Mouse (Mus musculus) heart, adult 11 months (tissue): ENCODE measurements around the gene Taar7b.
A peak's percentile ranks its signal among the peaks of the same experiment; 100 is the strongest.

ENCODE experiments used
- DNase-seq: peaks from one replicate; pipeline ENCODE4 v3.0.0; 2022

The Taar7b gene

DNA sequence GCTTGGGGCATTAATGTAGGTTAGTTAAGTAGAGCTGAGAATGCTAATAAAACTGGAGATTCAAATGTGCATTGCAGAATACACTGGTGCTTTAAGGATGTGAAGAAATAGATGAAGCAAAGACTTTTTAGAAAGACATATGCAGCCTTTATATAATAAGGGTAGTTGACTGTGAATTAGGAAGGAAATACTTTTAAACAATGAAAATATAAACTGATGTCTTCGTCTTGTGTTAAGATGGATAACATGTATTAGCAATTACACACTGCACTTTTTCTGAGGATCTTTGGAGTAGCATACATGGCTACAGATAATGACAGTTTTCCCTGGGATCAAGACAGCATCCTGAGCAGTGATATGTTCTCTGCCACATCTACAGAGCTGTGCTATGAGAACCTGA is at the start of gene Taar7b:
Gene Taar7b, plus strand, starts transcription at position 301 of the 400 bp plus-strand sequence.
- DNase-seq = no peak

DNA sequence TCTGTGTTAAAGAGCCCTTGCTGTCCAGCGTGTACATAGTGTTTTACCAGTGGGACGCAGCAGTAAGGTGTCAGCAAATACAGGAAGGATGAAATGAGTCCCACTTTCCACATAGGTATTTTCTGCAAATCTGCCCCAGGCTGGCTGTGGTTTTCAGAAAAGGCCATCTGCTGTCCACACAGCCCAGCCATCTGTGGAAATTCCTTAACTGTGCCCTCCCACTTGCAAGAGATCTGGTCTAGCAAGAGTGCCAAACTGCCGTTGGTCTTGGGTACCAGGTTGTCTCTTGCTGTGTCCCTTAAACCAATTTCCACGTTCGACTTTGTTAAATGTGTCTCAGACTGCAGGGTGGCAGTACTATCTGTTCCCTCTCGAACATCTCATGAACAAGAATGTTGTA is 48.0 kb upstream of the Taar7b start:
- DNase-seq = peak; percentile 30

DNA sequence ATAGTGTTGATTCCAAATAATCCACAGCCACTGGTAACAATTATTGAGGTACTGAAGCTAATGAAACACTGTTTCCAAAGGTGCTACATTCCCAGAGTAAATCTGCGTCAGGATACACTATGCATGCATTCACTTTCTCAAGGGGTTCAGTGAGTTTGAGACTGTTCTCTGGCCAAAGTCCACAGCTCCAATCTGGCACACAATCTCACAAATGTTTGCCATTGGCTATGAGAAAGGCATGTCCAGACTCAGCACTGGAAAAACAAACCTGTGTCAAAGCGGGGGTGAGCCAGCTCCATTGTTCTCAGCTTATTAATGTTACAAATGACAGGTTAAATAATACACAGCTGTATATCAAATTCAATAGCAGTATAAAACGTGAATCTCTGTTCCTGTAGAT is 40.7 kb upstream of the Taar7b start:
- DNase-seq = peak; percentile 64

DNA sequence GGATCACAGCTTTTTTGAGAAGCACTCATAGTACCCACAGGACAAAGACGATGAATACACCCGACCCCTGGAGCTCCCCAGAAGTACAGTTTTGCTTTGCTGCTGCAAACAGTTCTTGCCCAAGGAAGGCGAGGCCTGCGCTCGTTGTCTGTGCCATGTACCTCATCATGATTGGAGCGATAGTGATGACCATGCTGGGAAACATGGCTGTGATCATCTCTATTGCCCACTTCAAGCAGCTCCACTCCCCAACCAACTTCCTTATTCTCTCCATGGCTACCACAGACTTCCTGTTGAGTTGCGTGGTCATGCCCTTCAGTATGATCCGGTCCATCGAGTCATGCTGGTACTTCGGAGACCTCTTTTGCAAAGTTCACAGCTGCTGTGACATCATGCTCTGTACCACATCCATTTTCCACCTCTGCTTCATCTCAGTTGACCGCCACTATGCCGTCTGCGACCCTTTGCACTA is 39.3 kb upstream of the Taar7b start, which contains the start of gene Taar4:
Gene Taar4, plus strand, starts transcription at position 51 of the 472 bp plus-strand sequence.
- DNase-seq = peak; percentile 68

DNA sequence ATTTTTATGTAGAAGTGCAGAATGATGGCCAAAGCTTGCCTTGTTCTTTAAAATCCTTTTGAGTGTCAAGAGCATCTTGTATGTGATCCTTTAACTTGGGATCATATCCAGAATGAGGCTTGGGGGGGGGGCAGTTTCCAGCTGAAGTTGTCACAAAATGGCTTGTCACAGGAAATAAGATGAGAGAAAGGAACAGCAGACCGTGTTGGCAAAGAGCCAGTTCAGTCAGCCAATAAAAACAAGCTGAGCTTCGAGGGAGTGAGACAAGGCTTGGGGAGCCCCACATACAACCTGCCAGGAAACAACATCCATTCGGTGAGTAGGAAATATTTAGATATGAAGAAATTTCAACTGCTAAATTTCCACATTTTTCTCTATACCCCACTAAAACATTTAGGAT is 36.3 kb upstream of the Taar7b start:
- peak; percentile 51 for DNase-seq

DNA sequence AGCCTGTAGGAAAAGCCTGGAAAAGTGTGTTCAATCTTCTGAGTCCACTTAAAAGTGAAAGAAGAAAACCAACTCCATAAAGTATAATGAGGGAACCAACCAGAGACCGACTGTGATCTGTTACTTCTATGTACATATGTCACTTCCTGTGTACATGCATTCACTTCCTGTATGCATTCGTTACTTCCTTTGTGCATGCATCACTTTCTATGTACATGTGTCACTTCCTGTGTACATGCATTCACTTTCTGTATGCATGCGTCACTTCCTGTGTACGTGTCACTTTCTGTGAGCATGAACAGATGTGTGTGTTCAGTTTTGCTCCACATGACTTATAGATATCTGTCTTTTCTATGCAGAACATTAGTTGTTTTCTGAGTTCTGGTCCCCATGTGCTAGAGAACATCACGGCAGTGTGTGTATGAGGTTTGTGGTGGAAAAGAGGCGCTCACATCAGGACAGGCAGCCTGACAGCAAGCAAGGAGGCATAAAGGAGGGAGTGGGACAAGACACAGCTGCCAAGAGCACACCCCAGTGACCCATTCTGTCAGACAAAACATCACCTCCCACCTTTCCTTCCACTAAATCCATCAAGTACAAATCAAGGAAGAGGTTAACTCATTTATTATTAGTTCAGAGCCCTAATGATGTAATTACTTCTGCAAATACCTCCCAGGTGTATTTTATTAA is 34.7 kb upstream of the Taar7b start:
- peak; percentile 28 for DNase-seq

DNA sequence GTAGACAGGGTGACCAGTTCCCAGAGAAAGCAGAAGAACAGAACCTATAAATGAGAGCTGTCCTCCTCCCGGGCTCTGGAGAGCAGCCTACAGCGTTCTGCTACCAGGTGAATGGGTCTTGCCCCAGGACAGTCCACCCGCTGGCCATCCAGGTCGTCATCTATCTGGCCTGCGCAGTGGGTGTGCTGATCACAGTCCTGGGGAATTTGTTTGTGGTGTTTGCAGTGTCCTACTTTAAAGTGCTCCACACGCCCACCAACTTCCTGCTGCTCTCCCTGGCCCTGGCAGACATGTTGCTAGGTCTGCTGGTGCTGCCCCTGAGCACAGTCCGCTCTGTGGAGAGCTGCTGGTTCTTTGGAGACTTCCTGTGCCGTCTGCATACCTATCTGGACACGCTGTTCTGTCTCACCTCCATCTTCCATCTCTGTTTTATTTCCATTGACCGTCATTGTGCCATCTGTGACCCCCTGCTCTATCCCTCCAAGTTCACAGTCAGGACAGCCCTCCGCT is 29.0 kb upstream of the Taar7b start, which contains the start of gene Taar5:
Gene Taar5, plus strand, starts transcription at position 51 of the 510 bp plus-strand sequence.
- peak; percentile 72 for DNase-seq

DNA sequence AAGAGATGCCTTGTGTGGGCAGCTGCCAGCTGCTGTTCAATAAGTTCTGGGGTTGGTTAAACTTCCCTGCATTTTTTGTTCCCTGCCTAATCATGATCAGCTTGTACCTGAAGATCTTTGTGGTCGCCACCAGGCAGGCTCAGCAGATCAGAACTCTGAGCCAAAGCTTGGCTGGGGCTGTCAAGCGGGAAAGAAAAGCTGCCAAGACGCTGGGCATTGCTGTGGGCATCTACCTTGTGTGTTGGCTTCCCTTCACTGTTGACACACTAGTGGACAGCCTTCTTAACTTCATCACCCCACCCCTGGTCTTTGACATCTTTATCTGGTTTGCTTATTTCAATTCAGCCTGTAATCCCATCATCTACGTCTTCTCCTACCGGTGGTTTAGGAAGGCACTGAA is 28.5 kb upstream of the Taar7b start:
- peak; percentile 36 for DNase-seq

DNA sequence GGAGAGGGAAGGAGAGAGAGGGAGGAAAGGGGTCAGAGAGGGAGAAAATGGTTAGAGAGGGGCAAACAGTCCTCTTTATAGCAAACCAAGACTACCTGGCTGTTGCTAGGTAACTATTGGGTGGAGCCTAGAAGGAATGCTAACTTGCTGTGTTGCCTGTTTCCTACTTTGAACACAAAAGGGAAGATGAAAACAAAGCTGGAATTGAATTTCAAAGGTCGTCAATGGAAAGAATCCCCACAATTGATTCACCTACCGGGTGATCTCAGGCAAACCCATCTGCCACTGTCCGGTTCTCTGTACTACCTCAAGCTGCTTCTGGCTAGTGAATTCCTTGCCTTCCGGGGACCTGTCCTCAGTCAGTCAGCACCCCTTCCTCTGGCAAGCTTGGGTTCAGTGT is 21.8 kb upstream of the Taar7b start:
- no peak for DNase-seq

DNA sequence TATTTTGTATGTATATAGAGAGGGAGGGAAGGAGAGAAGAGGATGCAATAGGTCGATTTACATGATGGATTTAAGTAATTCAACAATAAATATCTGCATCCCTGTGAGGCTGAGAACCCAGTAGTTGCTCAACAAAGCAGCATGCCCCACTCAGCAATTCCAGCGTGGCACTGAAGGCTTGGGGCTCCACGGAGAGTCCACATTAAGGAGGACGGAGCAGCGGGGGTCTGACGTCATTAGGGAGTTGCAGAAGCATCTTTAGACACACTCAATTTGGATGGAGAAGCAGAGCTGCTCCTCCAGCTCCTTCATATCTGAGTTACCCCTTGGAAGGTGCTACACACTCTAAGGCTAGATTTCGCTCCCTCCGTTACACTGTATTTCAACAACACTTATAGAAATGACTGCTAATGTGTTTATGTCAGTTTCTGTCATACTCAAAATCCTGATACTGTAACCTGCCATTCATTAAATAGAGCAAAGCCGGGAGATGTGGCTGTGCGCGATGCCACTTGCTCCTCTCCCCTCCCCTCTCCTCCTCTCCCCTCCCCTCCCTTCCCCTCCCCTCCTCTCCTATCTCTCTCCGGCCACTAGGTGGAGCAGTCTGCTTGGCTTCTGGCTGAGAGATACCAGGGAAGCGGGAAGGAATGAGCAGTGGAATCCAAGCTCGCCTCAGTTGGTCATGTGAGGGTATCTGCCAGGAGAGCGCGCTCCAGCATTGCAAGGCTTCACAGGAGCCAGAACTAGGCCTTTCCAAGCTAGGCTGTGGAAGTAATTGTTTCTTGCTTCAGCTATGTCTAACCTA is 20.6 kb upstream of the Taar7b start:
- peak; percentile 95 for DNase-seq

DNA sequence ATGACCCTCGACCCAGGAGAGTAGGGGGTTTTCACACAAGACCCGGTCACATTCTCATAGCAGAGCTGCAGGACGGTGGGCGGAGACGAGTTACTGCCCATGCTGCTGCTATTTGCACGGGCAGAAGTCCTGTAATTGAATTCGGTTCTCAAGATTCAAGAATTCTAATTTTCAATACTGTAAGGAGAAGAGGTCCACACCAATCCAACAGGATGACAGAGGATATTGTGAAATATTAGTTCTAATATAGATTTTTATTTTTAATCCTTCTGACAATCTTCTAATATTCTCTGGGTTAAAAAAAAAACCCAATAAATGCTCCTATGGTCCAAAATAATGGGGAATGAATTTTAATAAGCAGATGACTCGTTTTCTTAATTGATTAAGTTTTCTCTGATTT is 14.2 kb upstream of the Taar7b start, which contains the start of gene Taar6:
Gene Taar6, minus strand, starts transcription at position 101 of the 400 bp plus-strand sequence.
- DNase-seq = no peak

DNA sequence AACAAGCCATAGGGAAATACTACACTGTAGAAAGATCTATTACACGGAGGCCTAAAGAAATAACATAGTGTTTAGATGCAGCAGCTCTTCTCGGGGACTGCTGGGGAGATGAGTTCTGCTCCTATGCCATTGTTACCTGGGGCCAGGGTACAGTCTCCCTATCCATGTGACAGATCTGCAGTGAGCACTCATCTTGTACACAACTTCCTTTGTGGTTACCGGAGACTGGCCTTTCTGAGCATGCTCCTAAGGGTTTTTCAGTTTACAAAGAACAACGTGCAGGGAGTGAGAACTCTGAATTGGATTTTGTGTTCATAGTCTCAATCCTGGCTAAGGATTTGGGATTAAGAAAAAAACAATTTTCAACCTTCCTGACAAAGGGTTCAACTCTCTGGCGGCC is 13.3 kb upstream of the Taar7b start:
- DNase-seq = no peak

DNA sequence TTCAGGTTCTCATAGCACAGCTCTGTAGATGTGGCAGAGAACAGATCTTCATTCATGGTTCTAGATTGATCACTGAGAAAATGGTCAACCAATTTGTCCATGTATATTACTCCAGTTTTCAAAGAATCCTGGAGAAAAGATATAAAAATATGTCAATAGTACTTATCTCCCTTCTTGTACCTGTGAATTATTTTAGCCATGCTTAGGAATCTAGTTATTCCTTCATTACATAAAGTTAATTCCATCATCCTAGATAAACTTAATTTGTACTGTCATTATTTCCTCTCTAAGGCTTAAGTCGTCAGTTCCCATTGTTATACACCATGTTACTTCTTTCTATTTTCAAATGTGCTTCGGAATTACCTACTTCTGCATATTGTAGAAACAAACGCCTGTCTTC is 6.4 kb upstream of the Taar7b start, which contains the start of gene Taar7a:
Gene Taar7a, minus strand, starts transcription at position 101 of the 400 bp plus-strand sequence.
- no peak for DNase-seq

DNA sequence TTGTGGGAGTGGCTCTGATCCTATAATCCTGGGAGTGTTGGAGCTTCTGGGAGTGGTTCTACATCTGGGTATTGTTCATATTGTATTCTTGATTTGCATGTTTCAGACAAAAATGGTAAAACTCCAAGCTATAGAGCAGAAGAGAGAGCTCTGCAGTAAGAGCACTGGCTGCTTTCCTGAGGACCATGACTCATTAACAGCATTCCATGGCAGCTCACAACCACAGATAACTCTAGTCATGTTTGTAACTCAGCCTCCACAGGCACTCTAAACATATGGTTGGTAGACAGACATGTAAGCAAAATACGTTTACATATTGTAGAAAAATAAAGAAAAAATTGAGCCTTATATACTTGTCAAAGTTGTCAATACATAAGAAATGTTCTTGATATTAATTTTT is 6.7 kb downstream of the Taar7b start:
- DNase-seq = no peak

DNA sequence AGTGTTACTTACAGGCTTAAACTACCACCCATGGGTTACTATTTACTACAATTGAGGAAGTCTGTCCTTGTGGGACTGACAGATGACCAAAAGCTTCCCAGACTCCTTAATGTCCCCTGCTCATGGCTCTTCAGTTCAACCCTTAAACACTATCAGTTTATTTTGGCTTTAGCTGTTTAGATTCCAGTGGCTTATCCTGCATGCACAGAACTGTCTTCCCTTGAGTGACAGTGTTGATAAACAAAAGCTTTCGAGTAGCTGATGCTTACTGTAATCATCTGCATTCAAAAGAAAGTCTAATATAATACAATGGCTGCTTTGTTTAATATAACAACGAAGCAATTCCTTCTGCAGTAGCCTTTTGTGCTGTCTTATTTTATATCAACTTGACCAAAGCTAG is 7.3 kb downstream of the Taar7b start:
- no peak for DNase-seq

DNA sequence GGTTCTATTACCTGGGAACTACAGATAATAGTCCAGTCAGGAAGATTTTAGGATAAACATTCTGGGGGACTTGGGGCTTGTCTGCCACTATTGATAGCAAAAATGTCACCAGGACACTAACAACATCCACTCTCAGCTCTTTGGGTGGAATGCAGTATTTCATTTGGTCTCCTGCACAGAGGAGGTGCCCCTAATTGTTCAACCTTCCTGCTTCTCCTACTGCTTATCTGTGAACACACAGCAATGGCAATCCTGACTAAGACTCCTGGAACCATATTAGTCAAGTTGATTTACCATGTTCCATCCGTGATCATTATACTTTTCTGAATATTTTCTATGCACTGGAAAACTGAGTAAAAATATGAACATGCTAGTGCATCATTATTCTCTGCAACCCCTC is 8.4 kb downstream of the Taar7b start:
- DNase-seq = no peak

DNA sequence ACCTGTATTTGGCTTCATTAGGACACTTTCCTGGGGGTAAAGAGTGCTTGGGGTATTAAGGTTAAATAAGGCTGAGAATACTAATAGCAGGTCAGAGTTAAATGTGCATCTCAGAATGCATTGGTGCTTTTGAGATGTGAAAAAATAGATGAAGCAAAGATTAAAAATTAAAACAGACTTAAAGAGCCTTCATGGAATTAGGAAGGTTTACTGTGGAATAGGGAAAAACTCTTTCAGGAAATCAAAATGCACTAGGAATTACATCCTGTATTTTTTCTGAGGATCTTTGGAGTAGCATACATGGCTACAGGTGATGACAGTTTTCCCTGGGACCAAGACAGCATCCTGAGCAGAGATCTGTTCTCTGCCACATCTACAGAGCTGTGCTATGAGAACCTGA is 27.2 kb downstream of the Taar7b start, which contains the start of gene Taar7d:
Gene Taar7d, plus strand, starts transcription at position 301 of the 400 bp plus-strand sequence.
- DNase-seq = no peak

DNA sequence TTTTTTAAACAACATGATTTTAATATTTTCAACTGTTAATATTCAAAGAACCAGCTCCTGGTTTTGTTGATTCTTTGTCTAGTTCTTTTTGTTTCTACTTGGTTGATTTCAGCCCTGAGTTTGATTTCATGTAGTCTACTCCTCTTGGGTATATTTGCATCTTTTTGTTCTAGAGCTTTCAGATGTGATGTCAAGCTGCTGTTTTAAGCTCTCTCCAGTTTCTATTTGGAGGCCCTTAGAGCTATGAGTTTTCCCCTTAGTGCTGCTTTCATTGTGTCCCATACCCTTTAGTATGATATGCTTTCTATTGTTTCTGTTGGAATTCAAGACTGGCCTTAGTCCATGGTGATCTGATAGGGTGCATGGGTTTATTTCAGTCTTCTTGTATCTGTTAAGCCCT is 31.6 kb downstream of the Taar7b start:
- DNase-seq = no peak

DNA sequence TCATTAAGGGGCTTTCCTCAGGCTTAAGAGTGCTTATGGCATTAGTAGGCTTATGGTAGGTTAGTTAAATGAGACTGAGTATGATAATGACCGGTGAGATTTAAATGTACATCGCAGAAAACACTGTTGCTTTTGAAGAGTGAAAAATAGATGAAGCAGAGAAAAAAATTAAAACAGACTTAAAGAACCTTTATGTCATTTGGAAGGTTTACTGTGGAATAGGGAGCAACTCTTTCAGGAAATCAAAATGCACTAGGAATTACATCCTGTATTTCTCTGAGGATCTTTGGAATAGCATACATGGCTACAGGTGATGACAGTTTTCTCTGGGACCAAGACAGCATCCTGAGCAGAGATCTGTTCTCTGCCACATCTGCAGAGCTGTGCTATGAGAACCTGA is 37.6 kb downstream of the Taar7b start, which contains the start of gene Taar7e:
Gene Taar7e, plus strand, starts transcription at position 301 of the 400 bp plus-strand sequence.
- DNase-seq = no peak

DNA sequence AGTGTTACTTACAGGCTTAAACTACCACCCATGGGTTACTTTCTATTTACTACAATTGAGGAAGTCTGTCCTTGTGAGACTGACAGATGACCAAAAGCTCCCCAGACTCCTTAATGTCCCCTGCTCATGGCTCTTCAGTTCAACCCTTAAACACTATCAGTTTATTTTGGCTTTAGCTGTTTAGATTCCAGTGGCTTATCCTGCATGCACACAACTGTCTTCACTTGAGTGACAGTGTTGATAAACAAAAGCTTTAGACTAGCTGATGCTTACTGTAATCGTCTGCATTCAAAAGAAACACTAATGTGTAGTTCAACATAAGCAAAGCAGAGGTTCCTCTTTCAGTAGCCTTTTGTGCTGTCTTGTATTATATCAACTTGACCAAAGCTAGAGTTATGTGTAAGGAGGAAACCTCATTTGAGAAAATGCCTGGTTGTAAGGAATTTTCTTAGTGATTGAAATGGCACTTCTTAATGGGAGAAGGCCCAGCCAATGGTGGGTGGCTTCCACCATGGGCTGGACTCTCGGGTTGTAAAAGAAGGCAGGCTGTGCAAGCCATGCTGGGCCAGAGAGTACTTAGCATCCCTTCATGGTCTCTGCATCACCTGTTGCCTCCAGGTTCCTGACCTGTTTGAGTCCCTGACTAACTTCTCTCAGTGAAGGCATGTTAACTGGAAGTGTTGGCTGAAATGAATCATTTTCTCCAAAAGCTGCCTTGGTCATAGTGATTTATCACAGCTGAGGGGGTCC is 40.6 kb downstream of the Taar7b start:
- DNase-seq = no peak

DNA sequence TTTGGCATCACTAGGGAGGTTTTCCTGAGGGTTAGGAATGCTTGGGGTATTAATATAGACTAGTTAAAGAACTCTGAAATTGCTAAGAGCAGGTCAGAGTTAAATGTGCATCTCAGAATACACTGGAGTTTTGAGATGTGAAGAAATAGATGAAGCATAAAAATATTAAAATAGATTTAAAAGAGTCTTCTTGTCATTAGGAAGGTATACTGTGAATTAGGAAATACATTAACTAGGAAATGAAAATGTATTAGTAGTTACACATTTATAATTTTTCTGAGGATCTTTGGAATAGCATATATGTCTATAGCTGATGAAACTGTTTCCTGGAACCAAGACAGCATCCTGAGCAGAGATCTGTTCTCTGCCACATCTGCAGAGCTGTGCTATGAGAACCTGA is 49.5 kb downstream of the Taar7b start, which contains the start of gene Taar7f:
Gene Taar7f, plus strand, starts transcription at position 301 of the 400 bp plus-strand sequence.
- no peak for DNase-seq
